Mouse (Mus musculus): Measurements from ENCODE around the gene Rgs6. TPM values are rescaled to one million over a fixed set of nuclear protein-coding genes. Genes with fewer than 3 reads are reported as not detected.

Rgs6 gene
- polyA plus RNA-seq, 3 experiments from 2014 or later = not detected

GRCm38 (mm10) chr12:82649991-82650390 lies 61.9 kb downstream of the Rgs6 start:
- ATAC-seq = no peak

GRCm38 (mm10) chr12:82664598-82664997 lies 76.5 kb downstream of the Rgs6 start:
- no peak for ATAC-seq

GRCm38 (mm10) chr12:82667441-82667840 lies 79.3 kb downstream of the Rgs6 start:
- ATAC-seq = no peak

- no peak for ATAC-seq
These were observed 82.2 kb downstream of the Rgs6 start for GRCm38 (mm10) chr12:82670201-82670737.

GRCm38 (mm10) chr12:82671591-82671990 lies 83.5 kb downstream of the Rgs6 start:
- ATAC-seq = no peak

- no peak for ATAC-seq
These were observed 87.0 kb downstream of the Rgs6 start for GRCm38 (mm10) chr12:82675137-82675536.

- ATAC-seq = no peak
These were observed 98.9 kb downstream of the Rgs6 start for GRCm38 (mm10) chr12:82687015-82687414.

GRCm38 (mm10) chr12:82698886-82699527 lies 110.9 kb downstream of the Rgs6 start:
- no peak for ATAC-seq

GRCm38 (mm10) chr12:82699528-82699905 lies 111.4 kb downstream of the Rgs6 start:
- no peak for ATAC-seq

GRCm38 (mm10) chr12:82700241-82700640 lies 112.1 kb downstream of the Rgs6 start:
- ATAC-seq = no peak

- ATAC-seq = no peak
These were observed 112.7 kb downstream of the Rgs6 start for GRCm38 (mm10) chr12:82700840-82701239.

GRCm38 (mm10) chr12:82701359-82701758 lies 113.3 kb downstream of the Rgs6 start:
- ATAC-seq = no peak

- no peak for ATAC-seq
These were observed 122.3 kb downstream of the Rgs6 start for GRCm38 (mm10) chr12:82710376-82710775.

- ATAC-seq = no peak
These were observed 126.2 kb downstream of the Rgs6 start for GRCm38 (mm10) chr12:82714284-82714683.

GRCm38 (mm10) chr12:82723017-82723540 lies 135.0 kb downstream of the Rgs6 start:
- no peak for ATAC-seq

- ATAC-seq = no peak
These were observed 138.2 kb downstream of the Rgs6 start for GRCm38 (mm10) chr12:82726255-82726654.

GRCm38 (mm10) chr12:82731587-82731986 lies 143.5 kb downstream of the Rgs6 start:
- no peak for ATAC-seq

GRCm38 (mm10) chr12:82742955-82743354 lies 154.9 kb downstream of the Rgs6 start:
- ATAC-seq = no peak

- ATAC-seq = no peak
These were observed 155.9 kb downstream of the Rgs6 start for GRCm38 (mm10) chr12:82744026-82744425.

- ATAC-seq = no peak
These were observed 156.7 kb downstream of the Rgs6 start for GRCm38 (mm10) chr12:82744826-82745225.

- no peak for ATAC-seq
These were observed 159.0 kb downstream of the Rgs6 start for GRCm38 (mm10) chr12:82747099-82747498.

- ATAC-seq = no peak
These were observed 163.8 kb downstream of the Rgs6 start for GRCm38 (mm10) chr12:82751846-82752245.

GRCm38 (mm10) chr12:82754501-82754900 lies 166.4 kb downstream of the Rgs6 start:
- ATAC-seq = no peak

- ATAC-seq = no peak
These were observed 168.7 kb downstream of the Rgs6 start for GRCm38 (mm10) chr12:82756756-82757155.

- no peak for ATAC-seq
These were observed 169.3 kb downstream of the Rgs6 start for GRCm38 (mm10) chr12:82757367-82757766.

All from inflammation-experienced regulatory T-cells, adult 6 months (primary cell).